Mouse (Mus musculus): Measurements from ENCODE around the gene Magi2.
"Not testable (repeated sequence)": the region's sequence is repeated elsewhere in the genome, so short reads cannot be mapped to it uniquely, and the experiment has no call there.

The Magi2 gene

DNA sequence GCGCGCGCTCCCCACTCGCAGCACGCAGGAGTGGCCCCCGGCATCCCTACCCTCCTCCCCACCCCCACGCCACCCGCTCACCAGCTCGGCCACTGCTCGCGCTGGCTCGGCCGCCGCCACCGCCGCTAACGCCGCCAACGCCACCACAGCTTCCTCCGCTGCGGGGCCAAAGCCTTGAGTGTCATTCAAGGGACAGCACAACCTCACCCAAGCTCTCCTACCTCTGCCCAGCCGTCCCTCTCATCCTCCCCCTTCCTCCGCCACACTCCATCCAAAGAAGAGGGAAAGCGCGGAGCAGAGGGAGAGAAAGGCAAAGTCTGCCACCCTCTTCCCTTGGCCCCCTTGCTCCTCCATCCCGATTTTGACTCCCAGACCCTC lies at the start of gene Magi2:
Gene Magi2 (plus strand): TSS at position 171 of the 378 bp plus-strand sequence.
- no peak for DNase-seq

DNA sequence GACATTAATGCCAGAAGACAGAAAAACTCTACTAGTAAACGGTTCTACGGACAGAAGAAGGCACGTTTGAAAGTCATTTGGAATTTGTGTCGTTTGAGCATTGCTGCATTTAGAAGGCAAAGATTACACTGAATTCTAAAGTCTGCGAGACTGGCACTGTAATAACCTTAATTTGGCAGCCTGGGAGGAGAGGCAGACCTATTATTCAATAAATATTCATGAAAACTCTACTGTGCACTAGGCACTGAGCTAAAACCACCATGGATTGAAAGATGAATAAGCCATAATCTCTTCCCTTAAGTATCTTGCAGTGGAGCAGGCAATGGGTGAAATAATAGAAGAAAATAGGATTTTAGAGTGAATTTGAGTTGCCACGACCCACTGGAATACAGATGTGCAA lies 48.2 kb upstream of the Magi2 start:
- DNase-seq, result no peak

DNA sequence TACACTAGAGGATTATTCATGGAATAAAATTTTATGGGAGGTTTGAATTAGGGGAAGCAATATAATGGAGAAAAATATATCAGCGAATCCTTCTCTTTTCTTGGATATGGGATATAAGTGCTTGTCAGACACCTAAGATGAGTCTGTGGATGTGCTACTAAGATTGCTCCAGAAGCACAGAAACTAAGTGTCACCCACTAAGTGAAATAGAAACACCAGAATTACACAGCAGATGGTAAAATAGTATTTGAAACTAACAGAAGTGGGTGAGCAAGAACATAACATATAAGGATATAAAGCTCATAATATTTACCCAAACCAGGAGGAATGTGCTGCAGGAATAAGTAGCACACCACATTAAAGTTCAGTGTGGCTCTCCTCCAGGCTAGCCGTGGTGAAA lies 40.7 kb upstream of the Magi2 start:
- no peak for DNase-seq

DNA sequence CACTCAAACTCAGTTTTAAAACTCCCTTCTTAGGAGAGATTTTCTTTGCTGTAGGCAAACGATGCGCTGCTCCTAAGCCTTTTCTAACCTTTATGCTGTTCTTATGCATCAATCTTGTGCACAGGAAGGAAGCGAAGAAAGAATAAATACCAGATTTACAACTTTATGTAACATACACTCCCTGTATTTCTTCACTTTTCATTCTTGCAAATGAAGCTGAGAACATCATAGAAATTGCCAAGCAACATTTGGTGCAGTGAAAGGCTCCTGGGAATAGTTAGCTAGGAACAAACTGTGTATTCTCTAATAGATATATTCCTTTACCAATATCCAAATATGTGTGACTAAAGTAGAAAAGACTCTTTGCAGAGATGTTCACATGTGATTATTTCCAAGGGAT lies 15.2 kb upstream of the Magi2 start:
- DNase-seq, result no peak

DNA sequence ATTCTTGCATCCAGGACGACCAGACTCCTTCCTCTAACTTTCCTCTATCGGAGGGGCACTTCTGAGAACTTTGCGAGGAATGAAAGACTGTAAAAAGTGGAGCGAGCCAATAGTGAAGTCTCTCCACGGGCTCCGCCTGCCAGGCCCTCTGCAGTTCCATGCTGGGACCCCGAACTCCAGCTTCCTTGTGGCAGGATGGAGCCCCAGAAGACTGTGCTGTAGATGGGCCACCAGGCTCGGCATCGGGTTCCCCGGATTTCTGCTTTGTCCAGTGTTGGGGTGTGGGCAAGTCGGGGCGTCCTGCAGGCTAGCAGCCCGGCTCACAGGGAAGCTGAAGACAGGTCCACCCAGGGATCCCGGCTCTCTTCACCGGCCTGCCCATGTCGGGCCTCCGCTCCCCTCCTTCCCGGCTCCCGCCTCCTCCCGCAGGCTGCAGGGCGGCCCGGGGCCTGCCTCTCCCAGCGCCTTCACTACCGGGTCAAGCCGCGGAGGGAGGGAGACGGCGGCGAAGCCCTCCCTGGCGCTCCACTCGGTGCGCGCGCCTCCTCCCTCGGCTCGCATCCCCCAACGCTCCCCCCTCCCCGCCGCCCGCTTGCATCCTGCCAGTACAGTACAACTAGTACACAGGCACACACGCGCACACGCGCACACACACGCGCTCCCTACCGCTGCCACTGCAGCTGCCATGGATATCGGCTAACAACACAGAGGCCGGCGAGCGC lies 531 bp upstream of the Magi2 start:
- DNase-seq, result peak; percentile 87

DNA sequence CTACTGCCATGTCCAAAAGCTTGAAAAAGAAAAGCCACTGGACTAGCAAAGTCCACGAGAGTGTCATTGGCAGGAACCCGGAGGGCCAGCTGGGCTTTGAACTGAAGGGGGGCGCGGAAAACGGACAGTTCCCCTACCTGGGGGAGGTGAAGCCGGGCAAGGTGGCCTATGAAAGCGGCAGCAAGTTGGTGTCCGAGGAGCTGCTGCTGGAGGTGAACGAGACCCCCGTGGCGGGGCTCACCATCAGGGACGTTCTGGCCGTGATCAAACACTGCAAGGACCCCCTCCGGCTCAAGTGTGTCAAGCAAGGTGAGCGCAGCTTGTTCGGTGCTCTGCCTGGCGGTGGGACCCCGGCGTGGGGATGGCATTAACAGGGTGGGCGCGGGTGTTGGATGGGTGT lies 445 bp downstream of the Magi2 start:
- peak; percentile 21 for DNase-seq

DNA sequence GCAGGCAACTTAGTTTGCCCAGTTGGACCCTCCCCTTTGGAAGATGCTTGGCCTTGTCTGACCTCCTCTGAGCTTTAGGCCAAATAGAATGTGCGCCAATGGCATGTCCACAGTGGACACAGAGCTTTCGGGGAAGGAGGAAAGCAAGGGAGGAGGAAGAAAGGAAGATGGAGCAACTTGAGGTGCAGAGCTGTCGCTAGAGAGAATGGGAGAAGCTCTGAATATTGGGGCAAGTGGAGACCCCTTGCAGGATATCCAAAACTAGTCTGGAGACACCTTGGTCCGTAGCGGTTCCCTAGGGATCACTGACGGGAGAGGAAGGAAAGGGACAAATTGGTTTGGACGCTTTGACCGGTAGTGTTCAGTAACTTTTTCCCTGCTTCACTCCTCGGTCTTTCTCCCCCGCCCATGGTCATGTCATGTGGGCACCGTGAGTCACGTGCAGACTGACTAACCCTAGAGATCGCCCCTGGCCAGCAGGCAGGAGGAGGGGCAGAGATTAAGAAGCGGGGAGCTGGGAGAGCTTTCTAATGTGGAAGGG lies 1.0 kb downstream of the Magi2 start:
- peak; percentile 66 for DNase-seq

DNA sequence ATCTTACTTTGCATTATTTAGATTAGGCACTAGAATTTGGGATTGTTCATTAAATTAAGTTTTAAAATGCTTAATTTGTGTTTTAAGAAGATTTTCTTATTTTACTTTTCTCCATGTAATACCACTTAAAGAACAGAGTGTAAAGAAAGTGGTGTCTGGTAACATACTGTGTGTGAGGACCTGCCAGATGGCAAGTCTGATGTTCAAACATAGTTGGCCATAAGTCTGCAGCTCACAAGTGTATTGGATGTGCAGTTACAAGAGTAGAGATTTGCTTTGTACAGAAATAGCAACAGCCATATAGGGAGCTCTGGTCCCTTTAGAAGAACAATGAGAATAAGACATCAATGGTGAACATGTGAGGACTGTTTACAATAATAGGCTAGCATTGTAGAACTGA lies 15.0 kb downstream of the Magi2 start:
- no peak for DNase-seq

DNA sequence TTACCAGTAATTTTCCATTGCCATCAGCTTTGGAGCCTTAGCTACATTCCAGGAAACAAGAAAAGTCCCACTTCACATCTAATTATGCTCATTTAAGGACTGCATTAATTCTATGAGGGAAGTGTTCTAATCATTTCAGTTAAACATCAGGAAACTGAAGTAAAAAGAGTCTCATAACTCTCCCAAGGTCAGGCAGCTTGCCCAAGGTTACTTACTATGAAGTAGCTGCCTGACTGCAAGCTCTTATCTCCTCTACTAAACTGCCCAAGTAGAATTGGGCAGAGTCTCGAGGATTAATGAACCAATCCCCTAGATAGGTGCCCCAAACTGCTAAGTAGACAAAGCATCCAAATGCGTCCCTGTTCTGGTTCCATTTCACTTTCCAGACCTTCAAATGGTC lies 19.6 kb downstream of the Magi2 start:
- DNase-seq, result no peak

DNA sequence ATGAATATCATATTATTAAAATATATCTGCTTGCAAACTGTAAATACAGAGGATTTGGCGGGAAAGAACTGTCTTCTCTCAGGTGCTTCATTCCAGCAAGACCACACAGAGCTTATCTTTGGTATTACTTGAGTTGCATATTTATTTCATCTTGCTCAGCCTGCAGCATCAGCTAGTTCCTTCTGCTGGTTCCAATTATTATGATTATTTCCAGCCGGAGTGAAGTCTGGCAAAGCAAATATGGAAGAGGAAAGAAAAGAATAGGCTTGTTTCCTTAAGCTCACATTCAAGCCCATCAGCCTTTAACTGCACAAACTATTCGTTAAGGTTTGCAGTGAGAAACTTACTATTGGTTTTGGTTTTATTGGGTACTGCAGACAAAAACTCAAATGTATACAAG lies 20.4 kb downstream of the Magi2 start:
- no peak for DNase-seq

DNA sequence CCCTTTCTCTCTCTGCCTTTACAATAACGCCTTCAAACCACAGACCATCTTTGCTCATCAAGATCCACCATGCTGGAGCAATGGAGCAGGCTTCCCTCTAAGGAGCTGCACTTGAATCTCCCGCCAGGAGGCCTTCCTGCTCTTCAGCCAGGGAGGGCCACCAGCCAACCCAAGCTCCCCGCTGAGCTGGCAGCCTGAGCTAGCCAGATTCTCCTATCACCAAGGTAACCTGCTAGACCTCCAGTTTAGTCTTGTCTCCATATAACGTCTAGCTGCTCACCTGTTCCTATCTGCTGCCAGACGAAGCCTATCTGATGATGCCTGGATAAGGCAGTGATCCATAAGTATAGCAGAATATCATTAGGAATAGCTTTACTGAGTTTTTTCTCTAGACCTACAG lies 36.0 kb downstream of the Magi2 start:
- DNase-seq, result no peak

DNA sequence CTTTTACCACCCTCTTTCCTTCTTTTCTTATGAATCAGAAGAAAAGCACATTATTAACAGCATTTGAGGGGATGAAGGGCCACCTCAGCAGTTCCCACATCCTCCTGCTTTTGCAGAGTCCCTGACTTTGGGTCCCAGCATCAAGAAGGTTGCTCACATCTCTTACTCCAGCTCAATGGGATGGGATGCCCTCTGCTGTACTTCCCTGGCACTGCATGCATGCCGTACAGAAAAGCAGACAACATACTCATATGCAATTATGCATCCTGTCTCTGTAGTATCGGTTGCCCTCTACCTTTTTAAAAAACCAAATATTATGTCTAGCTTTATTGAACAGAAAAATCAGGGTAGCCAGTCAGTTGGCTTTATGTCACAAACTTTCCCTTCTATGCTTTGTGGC lies 37.8 kb downstream of the Magi2 start:
- peak; percentile 13 for DNase-seq

DNA sequence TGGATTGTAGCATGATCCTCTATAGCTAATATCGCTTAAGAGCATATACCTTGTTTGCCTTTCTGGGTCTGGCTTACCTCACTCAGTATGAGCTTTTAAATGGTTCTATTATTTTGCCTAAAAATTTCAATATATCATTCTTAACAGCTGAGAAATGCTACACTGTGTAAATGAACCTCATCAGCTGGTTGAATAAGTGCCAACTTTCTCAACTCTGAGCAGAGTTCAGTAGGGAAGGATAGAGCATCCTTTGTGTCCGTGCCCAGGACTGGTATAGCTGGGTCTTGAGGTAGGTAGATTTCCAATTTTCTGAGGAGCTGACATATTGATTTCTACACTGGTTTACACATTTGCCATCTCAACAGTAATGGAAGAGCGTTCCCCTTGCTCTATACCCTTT lies 65.7 kb downstream of the Magi2 start:
- DNase-seq, result no peak

DNA sequence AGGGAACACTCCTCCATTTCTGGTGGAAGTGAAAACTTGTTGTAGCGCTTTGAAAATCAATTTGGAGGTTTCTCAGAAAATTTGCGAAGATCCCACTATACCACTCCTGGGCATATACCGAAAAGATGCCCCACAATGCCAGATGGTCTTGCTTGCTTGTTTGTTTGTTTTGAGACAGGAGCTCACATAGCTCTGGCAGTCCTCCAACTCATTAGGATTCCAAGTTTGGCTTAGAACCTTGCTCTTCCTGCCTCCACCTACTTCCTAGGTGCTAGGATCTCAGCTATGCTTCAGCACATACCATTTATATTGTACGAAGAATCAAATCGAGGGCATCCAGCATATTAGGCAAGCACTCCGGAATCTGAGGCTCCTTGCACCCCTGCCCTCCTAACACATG lies 79.8 kb downstream of the Magi2 start:
- DNase-seq, result no peak

DNA sequence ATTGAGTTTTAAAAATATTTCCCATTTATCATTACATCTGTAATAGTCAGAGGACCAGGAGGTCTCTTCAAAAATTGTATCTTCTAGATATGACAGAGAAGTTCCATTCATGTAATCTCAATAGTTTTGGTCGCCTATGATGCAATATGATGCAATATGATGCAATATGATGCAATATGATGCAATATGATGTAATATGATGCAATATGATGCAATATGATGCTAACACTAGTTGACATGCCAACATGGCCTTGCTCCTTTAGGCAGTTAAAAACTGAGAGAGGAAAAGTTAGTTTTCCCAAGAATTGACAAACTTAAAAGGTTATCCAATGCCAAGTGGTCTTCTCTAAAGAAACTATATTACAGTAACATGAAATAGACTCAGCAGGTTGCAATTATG lies 83.0 kb downstream of the Magi2 start:
- DNase-seq, result no peak

DNA sequence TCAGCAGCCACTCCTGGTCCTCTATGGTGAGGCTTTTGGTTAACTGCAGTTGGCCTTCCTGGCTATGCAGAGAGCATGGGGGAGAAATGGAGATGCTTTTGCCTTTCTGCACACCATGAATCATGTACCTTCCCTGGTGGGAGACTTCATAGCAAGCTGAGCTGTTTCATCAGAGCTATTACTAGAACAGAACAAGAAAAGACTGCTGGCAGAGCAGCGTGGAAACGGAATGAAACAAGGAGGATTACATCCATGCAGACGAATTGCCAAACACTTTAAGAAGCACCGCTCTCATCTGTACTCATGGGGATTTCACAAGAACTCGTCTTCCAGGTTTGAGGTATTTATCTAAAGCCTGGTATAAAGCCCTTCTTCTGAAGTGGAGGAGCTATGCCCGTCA lies 95.7 kb downstream of the Magi2 start:
- DNase-seq, result no peak

DNA sequence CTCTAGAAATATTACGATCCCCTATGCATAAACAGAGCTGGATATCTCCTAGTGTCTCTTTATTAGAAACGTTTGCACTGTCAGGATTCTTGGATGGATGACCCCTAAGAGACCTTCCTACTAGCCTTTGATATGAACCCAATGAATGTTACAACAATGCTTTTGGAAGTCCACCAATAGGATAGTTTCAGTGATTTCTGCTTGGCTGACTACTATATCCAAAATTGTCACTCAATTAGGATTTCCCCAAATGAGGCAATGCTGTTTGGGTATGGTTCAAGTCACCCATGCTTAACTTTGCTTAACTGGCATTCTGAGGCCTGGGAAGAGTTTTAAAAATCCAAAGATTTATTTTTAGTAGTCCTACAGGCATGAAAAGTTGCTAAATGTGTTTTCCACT lies 110.7 kb downstream of the Magi2 start:
- DNase-seq, result no peak

DNA sequence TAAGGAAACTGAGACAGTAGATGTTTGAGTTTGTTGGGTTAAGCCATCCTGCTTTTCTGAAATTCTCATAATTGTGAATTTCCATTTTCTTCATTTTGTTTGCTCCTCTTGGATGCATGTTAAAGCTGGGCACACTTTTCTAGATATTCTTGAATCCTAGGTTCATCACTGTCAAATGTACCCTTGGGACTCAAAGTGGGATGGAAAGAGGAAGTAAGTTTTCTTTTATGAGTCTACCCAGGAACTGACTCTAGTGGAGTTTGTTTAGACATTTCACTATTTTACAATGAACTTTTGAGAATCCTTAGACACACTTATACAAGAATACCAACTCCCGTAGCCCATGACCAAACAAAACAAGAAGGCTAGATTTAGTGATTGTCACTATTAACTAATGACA lies 141.3 kb downstream of the Magi2 start:
- no peak for DNase-seq

DNA sequence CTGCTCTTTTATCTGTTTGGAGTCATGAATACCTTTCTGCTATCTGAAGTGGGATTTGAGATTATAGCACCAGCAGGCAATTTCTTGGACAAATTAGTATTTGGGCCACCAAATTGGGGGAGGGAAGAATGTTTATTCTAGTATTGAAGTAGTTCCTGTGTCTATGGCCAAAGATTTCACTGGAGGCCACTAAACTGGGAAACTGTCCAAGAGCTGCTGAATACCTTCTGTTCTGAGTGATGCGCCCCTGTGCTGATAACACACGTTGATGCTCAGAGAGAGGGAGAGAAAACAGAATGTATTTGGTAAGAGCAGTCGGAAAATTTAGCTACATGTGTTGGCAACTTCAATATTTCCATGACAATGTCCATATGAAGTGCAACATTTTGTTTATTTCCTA lies 169.0 kb downstream of the Magi2 start:
- no peak for DNase-seq

DNA sequence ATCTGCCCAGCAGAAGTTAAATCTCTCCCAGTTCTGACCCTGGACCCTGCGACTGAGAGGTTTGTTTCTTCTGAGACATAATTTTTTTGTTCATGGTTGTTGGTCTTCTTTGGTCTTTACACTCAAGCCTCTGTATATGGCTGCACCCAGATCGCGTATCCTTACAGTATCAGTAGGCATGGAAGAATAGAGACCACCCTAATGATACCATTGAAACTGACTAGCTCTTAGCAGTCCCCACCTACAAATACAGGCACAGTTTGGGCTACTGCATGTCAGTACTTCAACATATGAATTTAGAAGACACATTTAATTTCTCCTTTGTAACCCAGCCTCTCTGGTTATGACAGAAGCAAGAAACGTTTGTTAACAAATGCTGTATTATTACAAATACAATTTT lies 173.5 kb downstream of the Magi2 start:
- no peak for DNase-seq

DNA sequence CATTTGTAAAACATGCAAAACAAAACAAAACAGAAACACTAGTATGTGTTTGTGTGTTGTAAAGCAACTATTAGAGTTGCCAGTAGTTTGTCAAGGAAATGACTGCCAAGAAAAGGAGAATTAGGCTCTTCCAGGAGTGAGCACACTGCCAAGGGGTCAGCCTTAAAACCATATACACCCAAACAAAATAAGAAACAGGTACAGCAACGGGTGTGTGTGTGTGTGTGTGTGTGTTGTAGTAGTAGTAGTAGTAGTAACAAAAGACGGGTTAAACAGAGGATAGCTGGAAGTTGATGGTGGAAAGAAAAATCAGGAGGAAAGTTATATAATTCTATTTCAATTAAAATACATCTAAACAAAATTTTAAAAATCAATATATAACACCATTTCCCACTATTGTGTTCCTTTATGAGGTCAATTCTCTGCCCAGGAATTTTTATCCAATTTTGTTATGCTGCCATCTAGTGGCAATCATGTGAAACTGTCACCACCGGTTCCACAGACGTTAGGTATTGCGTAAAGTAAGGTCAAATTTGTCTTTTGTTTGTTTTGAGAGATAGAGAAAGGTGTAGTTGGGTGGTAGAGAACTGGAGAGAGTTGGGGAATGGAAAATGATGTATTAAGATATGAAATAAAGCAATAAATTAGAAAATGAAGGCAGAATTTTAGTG lies 174.0 kb downstream of the Magi2 start:
- DNase-seq, result peak; percentile 10

DNA sequence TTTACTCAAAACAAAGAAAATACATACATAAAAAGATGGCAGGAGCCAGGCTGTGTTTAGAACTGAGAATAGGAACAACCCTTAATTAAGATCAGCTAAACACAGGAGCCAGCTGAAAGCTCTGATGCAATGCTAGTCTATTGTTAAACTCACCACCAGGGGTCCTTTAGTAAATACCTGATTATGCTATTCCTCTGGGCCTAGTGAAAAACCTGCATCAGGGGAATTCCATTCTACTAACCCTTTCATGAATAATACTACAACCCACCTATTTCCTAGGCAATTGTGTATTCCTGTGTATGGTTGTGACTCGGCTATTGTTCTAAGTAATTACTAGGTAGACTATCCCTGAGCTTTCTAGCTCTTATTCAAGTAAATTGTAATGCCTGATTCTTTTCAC lies 177.4 kb downstream of the Magi2 start:
- not testable (repeated sequence) for DNase-seq

DNA sequence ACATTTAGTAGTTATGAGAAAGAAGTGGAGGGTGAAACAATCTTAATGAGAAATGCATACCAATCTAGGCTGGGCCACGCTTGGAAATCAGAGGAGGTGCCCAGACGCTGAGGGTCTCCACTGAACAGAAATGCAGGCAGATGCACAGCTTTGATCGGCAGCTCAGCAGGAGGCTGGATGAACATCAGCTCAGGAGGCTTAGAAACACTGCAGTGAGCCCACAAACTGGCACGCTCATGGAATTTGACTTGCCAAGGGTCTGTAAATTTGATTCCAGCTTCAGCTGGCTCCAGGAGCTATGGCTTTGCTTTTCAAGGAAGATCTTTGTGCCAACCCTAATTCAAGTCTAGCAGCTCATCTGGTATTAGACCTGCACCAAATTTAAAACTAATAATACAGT lies 187.7 kb downstream of the Magi2 start:
- DNase-seq, result no peak

DNA sequence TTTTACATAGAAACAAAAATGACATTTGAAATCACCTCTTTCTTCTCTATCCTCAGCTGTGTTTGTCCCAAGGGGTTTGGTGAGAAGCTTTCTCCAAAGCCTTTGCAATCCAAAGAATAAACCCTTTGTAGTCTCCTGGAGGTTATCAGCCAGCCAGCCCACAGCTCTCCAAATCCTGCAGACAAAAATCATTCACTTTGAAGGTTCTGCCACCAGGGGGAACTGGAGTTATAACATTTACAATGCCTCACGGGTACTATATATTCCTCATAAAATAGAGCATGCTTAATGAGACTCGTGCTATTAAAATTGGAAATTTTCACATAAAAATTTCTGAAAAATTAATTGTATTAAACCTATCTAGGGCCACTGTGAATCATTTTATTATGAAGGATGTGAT lies 202.5 kb downstream of the Magi2 start:
- DNase-seq, result peak; percentile 49

DNA sequence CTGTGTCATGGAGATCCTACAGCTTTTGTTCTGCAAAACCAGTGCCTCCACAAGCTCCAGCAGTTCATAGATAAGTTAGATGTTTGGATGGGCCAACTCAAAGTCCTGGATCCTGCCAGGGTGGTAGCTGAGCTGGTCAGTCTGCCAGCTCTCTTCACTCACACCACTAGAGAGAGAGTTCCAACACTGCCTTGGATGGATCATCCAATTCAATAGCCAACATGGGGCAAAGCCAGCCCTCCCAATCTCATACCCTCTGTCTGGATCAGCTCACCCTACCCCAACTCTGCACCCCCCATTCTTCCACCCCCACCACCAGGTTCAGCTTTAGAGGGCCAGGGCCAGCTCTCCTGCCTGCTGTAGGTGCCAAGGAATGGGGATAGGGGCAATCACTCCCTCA lies 235.7 kb downstream of the Magi2 start:
- no peak for DNase-seq

All from kidney, postnatal 10 days (tissue).